Mouse (Mus musculus) myocyte (in vitro differentiated cells): ENCODE measurements around the gene Fuz. TPM values are rescaled to one million over a fixed set of nuclear protein-coding genes. Genes with fewer than 3 reads are reported as not detected.
"Not testable (repeated sequence)": the region's sequence is repeated elsewhere in the genome, so short reads cannot be mapped to it uniquely, and the experiment has no call there.

ENCODE experiments used
- H3K27me3 ChIP-seq: one replicate; pipeline ENCODE4 v1.6.1; 2011; ENCODE audit not compliant: control insufficient read depth, insufficient read depth, insufficient read length
- H3K36me3 ChIP-seq: one replicate; pipeline ENCODE4 v1.6.1; 2011; ENCODE audit not compliant: control insufficient read depth, insufficient read depth
- H3K4me2 ChIP-seq: one replicate; pipeline ENCODE4 v1.6.1; 2011; ENCODE audit warnings: low read depth, control low read depth
- H3K4me3 ChIP-seq: one replicate; pipeline ENCODE4 v1.5.1; 2011; ENCODE audit warnings: mild to moderate bottlenecking, control low read depth, moderate library complexity
- H3K79me2 ChIP-seq: one replicate; pipeline ENCODE4 v1.6.1; 2011; ENCODE audit not compliant: control insufficient read depth, insufficient read depth
- H3ac ChIP-seq: one replicate; pipeline ENCODE4 v1.6.1; 2011; ENCODE audit not compliant: control insufficient read depth, insufficient read length
- CEBPB ChIP-seq: IDR thresholded peaks from 2 replicates; pipeline ENCODE4 v1.6.1; 2011; ENCODE audit warnings: mild to moderate bottlenecking, moderate library complexity; ENCODE audit not compliant: poor library complexity, insufficient read depth, severe bottlenecking
- E2F4 ChIP-seq: IDR thresholded peaks from one replicate; pipeline ENCODE4 v1.6.1; 2011; ENCODE audit warnings: mild to moderate bottlenecking, control low read depth, moderate library complexity; ENCODE audit not compliant: insufficient read depth
- MAX ChIP-seq: IDR thresholded peaks from one replicate; pipeline ENCODE4 v1.6.1; 2011; ENCODE audit warnings: low read depth, mild to moderate bottlenecking, control low read depth
- MYOD1 ChIP-seq, 3 experiments: IDR thresholded peaks; one replicate each; pipeline ENCODE4 v1.6.1; 2011; ENCODE audit warnings: control low read depth in 2 of 3, low read depth in 2 of 3, mild to moderate bottlenecking in 2 of 3, moderate library complexity in 1 of 3; ENCODE audit not compliant: insufficient read length in 2 of 3, control insufficient read depth in 1 of 3
- MYOG ChIP-seq, 3 experiments: IDR thresholded peaks; one replicate each; pipeline ENCODE4 v1.6.1; 2011; ENCODE audit warnings: control low read depth in 2 of 3, low read depth in 2 of 3, mild to moderate bottlenecking in 2 of 3; ENCODE audit not compliant: insufficient read length in 2 of 3, control insufficient read depth in 1 of 3, insufficient read depth in 1 of 3
- POLR2A ChIP-seq: IDR thresholded peaks from one replicate; pipeline ENCODE4 v1.6.1; 2011; ENCODE audit warnings: low read depth, mild to moderate bottlenecking, control low read depth, moderate library complexity; ENCODE audit not compliant: insufficient read length
- POLR2AphosphoS2 ChIP-seq: IDR thresholded peaks from one replicate; pipeline ENCODE4 v1.6.1; 2011; ENCODE audit warnings: low read depth, control low read depth; ENCODE audit not compliant: insufficient read length
- REST ChIP-seq: IDR thresholded peaks from one replicate; pipeline ENCODE4 v1.6.1; 2011; ENCODE audit warnings: mild to moderate bottlenecking, control low read depth, moderate library complexity; ENCODE audit not compliant: insufficient read depth, insufficient read length
- SRF ChIP-seq: IDR thresholded peaks from one replicate; pipeline ENCODE4 v1.6.1; 2011; ENCODE audit warnings: low read depth; ENCODE audit not compliant: control insufficient read depth, insufficient read length
- TCF12 ChIP-seq: IDR thresholded peaks from one replicate; pipeline ENCODE4 v1.6.1; 2011; ENCODE audit warnings: mild to moderate bottlenecking, control low read depth; ENCODE audit not compliant: poor library complexity, insufficient read depth, severe bottlenecking
- TCF3 ChIP-seq: IDR thresholded peaks from one replicate; pipeline ENCODE4 v1.6.1; 2011; ENCODE audit warnings: low read depth, control low read depth; ENCODE audit not compliant: insufficient read length
- USF1 ChIP-seq: IDR thresholded peaks from one replicate; pipeline ENCODE4 v1.6.1; 2011; ENCODE audit warnings: low read depth, mild to moderate bottlenecking, control low read depth, moderate library complexity
- polyA plus RNA-seq: library from polyadenylated mRNA; unstranded; fragments of >200 nt; fragmentation: generic; extraction: Trizol; gene quantifications from one replicate; pipeline ENCODE4 v1.2.1, GENCODE M21; 2012; ENCODE audit warnings: missing spikeins

Fuz gene
- polyA plus RNA-seq, 1 experiment = 11.6 TPM

- peak within 1 kb of the TSS; percentile 19 for H3K4me3 ChIP-seq
- H3K36me3 ChIP-seq = no peaks in the 10 kb centered on the region
- H3K79me2 ChIP-seq = peaks cover 37% of the 10 kb centered on the region
- H3K27me3 ChIP-seq = no peaks in the 10 kb centered on the region
- peak; percentile 91 for TF ChIP-seq POLR2AphosphoS2
- TF ChIP-seq REST = no peak
- no peak for TF ChIP-seq MAX
- no peak for TF ChIP-seq SRF
- no peak for TF ChIP-seq E2F4
- peak in 1 of 3 experiments; percentile 7 for TF ChIP-seq MYOD1 (IDR thresholded peaks at IDR 0.05; ENCODE audit: control insufficient read depth in 1 of 3, insufficient read length in 2 of 3, low read depth in 2 of 3)
- peak; percentile 60 for TF ChIP-seq POLR2A
- peak in 1 of 3 experiments; percentile 14 for TF ChIP-seq MYOG (IDR thresholded peaks at IDR 0.05; ENCODE audit: control insufficient read depth in 1 of 3, insufficient read depth in 1 of 3, insufficient read length in 2 of 3, low read depth in 2 of 3)
- no peak for TF ChIP-seq USF1
- peak within 1 kb of the TSS; percentile 77 for H3ac ChIP-seq
- H3K4me2 ChIP-seq = peak within 1 kb of the TSS; percentile 92
Measured at GRCm38 (mm10) chr7:44869697-44870528, 26.0 kb upstream of the Fuz start, which contains the start of gene Ptov1. Gene Ptov1, minus strand, starts transcription at chr7:44869788.

GRCm38 (mm10) chr7:44870614-44871013 lies 25.3 kb upstream of the Fuz start:
- H3K79me2 ChIP-seq = peaks cover 30% of the 10 kb centered on the region
- H3K27me3 ChIP-seq = no peaks in the 10 kb centered on the region
- H3ac ChIP-seq = no peak overlapping the region
- no peaks in the 10 kb centered on the region for H3K36me3 ChIP-seq
- peak overlapping the region; percentile 87 for H3K4me2 ChIP-seq
- peak overlapping the region; percentile 19 for H3K4me3 ChIP-seq
- no peak for TF ChIP-seq POLR2AphosphoS2
- TF ChIP-seq SRF = no peak
- TF ChIP-seq USF1 = no peak
- no peak for TF ChIP-seq REST
- TF ChIP-seq MYOG (IDR thresholded peaks at IDR 0.05; ENCODE audit: control insufficient read depth in 1 of 3, insufficient read depth in 1 of 3, insufficient read length in 2 of 3, low read depth in 2 of 3) = no peak
- TF ChIP-seq POLR2A = no peak
- TF ChIP-seq MYOD1 (IDR thresholded peaks at IDR 0.05; ENCODE audit: control insufficient read depth in 1 of 3, insufficient read length in 2 of 3, low read depth in 2 of 3) = no peak
- TF ChIP-seq TCF12 = no peak
- TF ChIP-seq E2F4 = no peak
- TF ChIP-seq TCF3 = no peak
- TF ChIP-seq MAX = no peak
- no peak for TF ChIP-seq CEBPB

- no peaks in the 10 kb centered on the region for H3K36me3 ChIP-seq
- H3K4me3 ChIP-seq = no peak overlapping the region
- no peak overlapping the region for H3ac ChIP-seq
- no peak for TF ChIP-seq E2F4
- TF ChIP-seq MYOD1 (IDR thresholded peaks at IDR 0.05; ENCODE audit: control insufficient read depth in 1 of 3, insufficient read length in 2 of 3, low read depth in 2 of 3) = no peak
- no peak overlapping the region for H3K4me2 ChIP-seq
- H3K27me3 ChIP-seq = no peaks in the 10 kb centered on the region
- H3K79me2 ChIP-seq = peaks cover 24% of the 10 kb centered on the region
Measured at GRCm38 (mm10) chr7:44871181-44871580, 24.7 kb upstream of the Fuz start.

GRCm38 (mm10) chr7:44871774-44872173 lies 24.1 kb upstream of the Fuz start:
- not testable (repeated sequence) for H3K4me2 ChIP-seq, H3K36me3 ChIP-seq, H3K4me3 ChIP-seq, H3ac ChIP-seq, H3K27me3 ChIP-seq
- peaks cover 19% of the 10 kb centered on the region for H3K79me2 ChIP-seq

- TF ChIP-seq SRF (no peak), POLR2AphosphoS2 (no peak), POLR2A (no peak), MYOD1 (IDR thresholded peaks at IDR 0.05; ENCODE audit: control insufficient read depth in 1 of 3, insufficient read length in 2 of 3, low read depth in 2 of 3) (no peak), MYOG (IDR thresholded peaks at IDR 0.05; ENCODE audit: control insufficient read depth in 1 of 3, insufficient read depth in 1 of 3, insufficient read length in 2 of 3, low read depth in 2 of 3) (no peak), TCF3 (no peak), REST (no peak), TCF12 (no peak), USF1 (no peak), CEBPB (no peak), MAX (no peak)
- H3K79me2 ChIP-seq = no peaks in the 10 kb centered on the region
- no peak overlapping the region for H3K4me3 ChIP-seq
- H3K36me3 ChIP-seq = no peaks in the 10 kb centered on the region
- no peaks in the 10 kb centered on the region for H3K27me3 ChIP-seq
- H3ac ChIP-seq = no peak overlapping the region
- no peak overlapping the region for H3K4me2 ChIP-seq
Measured at GRCm38 (mm10) chr7:44877833-44878232, 18.0 kb upstream of the Fuz start.
